Mouse (Mus musculus): ENCODE data around the gene Hspb9. TPM values are rescaled to one million over a fixed set of nuclear protein-coding genes. Genes with fewer than 3 reads are reported as not detected.
A peak's percentile ranks its signal among the peaks of the same experiment; 100 is the strongest.

Gene Hspb9
- total RNA-seq, 2 experiments from 2014 or later = not detected

- DNase-seq (ENCODE audit: low spot score in 2 of 2) = no peak
Measured at GRCm38 (mm10) chr11:100703851-100704531, 9.7 kb upstream of the Hspb9 start, which contains the start of gene Dhx58. TSS of gene Dhx58 (minus strand) at chr11:100704271.

- no peak for DNase-seq (ENCODE audit: low spot score in 2 of 2)
Measured at GRCm38 (mm10) chr11:100705095-100705747, 8.4 kb upstream of the Hspb9 start.

- DNase-seq (ENCODE audit: low spot score in 2 of 2) = no peak
Measured at GRCm38 (mm10) chr11:100709201-100709810, 4.3 kb upstream of the Hspb9 start.

GRCm38 (mm10) chr11:100710528-100710927 is 3.1 kb upstream of the Hspb9 start:
- no peak for DNase-seq (ENCODE audit: low spot score in 2 of 2)

GRCm38 (mm10) chr11:100710977-100711376 is 2.7 kb upstream of the Hspb9 start:
- DNase-seq (ENCODE audit: low spot score in 2 of 2) = no peak

GRCm38 (mm10) chr11:100711783-100712615 is 1.7 kb upstream of the Hspb9 start, which contains the start of gene Kat2a:
TSS of gene Kat2a (minus strand) at chr11:100712465.
- DNase-seq (ENCODE audit: low spot score in 2 of 2) = peak; percentile 70 to 84

- DNase-seq (ENCODE audit: low spot score in 2 of 2) = no peak
Measured at GRCm38 (mm10) chr11:100713174-100713573, 476 bp upstream of the Hspb9 start.

- DNase-seq (ENCODE audit: low spot score in 2 of 2) = peak; percentile 70 to 86
Measured at GRCm38 (mm10) chr11:100714534-100714915, 875 bp downstream of the Hspb9 start.

GRCm38 (mm10) chr11:100714948-100715347 is 1.3 kb downstream of the Hspb9 start:
- DNase-seq (ENCODE audit: low spot score in 2 of 2) = no peak

- no peak for DNase-seq (ENCODE audit: low spot score in 2 of 2)
Measured at GRCm38 (mm10) chr11:100716649-100717048, 3.0 kb downstream of the Hspb9 start.

GRCm38 (mm10) chr11:100718462-100718861 is 4.8 kb downstream of the Hspb9 start:
- DNase-seq (ENCODE audit: low spot score in 2 of 2) = no peak

- no peak for DNase-seq (ENCODE audit: low spot score in 2 of 2)
Measured at GRCm38 (mm10) chr11:100718866-100719265, 5.2 kb downstream of the Hspb9 start.

- DNase-seq (ENCODE audit: low spot score in 2 of 2) = no peak
Measured at GRCm38 (mm10) chr11:100719312-100719711, 5.7 kb downstream of the Hspb9 start.

GRCm38 (mm10) chr11:100719893-100720292 is 6.2 kb downstream of the Hspb9 start:
- DNase-seq (ENCODE audit: low spot score in 2 of 2) = no peak

GRCm38 (mm10) chr11:100720345-100720744 is 6.7 kb downstream of the Hspb9 start:
- DNase-seq (ENCODE audit: low spot score in 2 of 2) = no peak

GRCm38 (mm10) chr11:100721254-100721653 is 7.6 kb downstream of the Hspb9 start:
- no peak for DNase-seq (ENCODE audit: low spot score in 2 of 2)

- no peak for DNase-seq (ENCODE audit: low spot score in 2 of 2)
Measured at GRCm38 (mm10) chr11:100721776-100722492, 8.3 kb downstream of the Hspb9 start.

- DNase-seq (ENCODE audit: low spot score in 2 of 2) = no peak
Measured at GRCm38 (mm10) chr11:100722493-100723028, 8.9 kb downstream of the Hspb9 start.

GRCm38 (mm10) chr11:100724919-100725512 is 11.4 kb downstream of the Hspb9 start:
- peak in 1 of 2 experiments; percentile 7 for DNase-seq (ENCODE audit: low spot score in 2 of 2)

GRCm38 (mm10) chr11:100727201-100727600 is 13.6 kb downstream of the Hspb9 start:
- DNase-seq (ENCODE audit: low spot score in 2 of 2) = no peak

Data from gastrocnemius, postnatal 4 days (tissue).